Mouse (Mus musculus): Measurements from ENCODE around the gene Atp6ap1. TPM values are rescaled to one million over a fixed set of nuclear protein-coding genes. Genes with fewer than 3 reads are reported as not detected.
A peak's percentile ranks its signal among the peaks of the same experiment; 100 is the strongest.

The Atp6ap1 gene
- 74.7 and 75.7 TPM in 2 replicates for polyA plus RNA-seq (2011; ENCODE audit: insufficient read depth, insufficient read length, low read depth, missing spikeins)

DNA sequence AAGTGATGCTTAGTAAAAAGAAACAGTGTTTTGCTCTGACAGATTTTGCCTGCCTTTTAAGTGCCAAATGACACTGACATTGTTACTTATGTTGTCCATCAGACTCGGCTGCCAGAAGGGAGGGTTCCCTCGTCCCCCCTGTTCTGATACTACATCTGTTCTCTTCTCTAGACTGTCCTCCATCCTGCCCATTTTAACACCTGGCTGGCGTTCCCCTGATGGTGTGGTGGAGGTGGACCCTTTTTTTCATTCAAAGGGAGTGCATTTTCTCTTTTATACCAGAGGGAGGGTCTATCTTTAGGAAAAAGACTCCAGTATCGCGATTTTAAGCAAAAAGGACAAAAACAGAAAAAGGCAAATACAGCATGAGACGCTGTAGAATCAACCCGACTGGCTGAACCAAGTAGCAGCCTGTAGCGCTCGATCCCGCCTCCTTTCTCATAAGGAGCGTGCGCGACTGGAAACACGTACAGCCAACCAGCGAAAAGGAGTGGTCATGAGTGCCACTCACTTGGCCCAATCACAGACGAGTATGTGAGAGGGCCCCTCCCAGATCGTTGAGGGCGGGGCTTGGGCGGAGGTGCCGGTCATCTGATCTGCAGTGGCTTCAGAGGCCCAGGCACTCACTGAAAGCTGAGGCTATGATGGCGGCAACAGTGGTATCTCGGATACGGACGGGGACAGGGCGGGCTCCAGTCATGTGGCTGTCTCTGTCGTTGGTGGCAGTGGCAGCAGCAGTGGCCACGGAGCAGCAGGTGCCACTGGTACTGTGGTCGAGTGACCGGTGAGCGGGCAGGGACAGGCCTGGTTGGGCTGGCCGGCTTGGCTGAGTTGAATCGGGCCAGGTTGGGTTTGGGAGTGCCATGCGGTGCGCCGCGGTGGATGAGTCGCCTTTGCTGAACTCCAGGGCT lies at the start of gene Atp6ap1:
TSS of gene Atp6ap1 (plus strand) at position 560 of the 911 bp plus-strand sequence.
- Histone ChIP-seq H3K9me3 (replicated peaks; ENCODE audit: control insufficient read depth, insufficient read depth, low read length, poor library complexity, severe bottlenecking) (no peaks in the 10 kb centered on the region), H3K27me3 (ENCODE audit: control insufficient read depth, insufficient read depth, low read length, poor library complexity, severe bottlenecking) (no peaks in the 10 kb centered on the region), H3K9ac (ENCODE audit: low read depth, poor library complexity, severe bottlenecking) (peak within 1 kb of the TSS; percentile 72), H3K4me3 (ENCODE audit: low read depth, low read length) (peak within 1 kb of the TSS; percentile 74), H3K27ac (ENCODE audit: insufficient read depth, low read length) (peak within 1 kb of the TSS; percentile 11; the same call in 1 of the 2 replicates), H3K4me1 (ENCODE audit: control insufficient read depth, insufficient read depth, low read length) (peaks cover 3% of the 10 kb centered on the region), H3K36me3 (ENCODE audit: control insufficient read depth, insufficient read depth, low read length, poor library complexity, severe bottlenecking) (peaks cover 5% of the 10 kb centered on the region)
- TF ChIP-seq POLR2A (IDR thresholded peaks at IDR 0.05; ENCODE audit: insufficient read depth, low read length), result peak; percentile 45
- no peak for TF ChIP-seq CTCF (IDR thresholded peaks at IDR 0.05; ENCODE audit: low read depth, low read length)
- TF ChIP-seq EP300 (IDR thresholded peaks at IDR 0.05; ENCODE audit: insufficient read depth, low read depth, low read length), result no peak

GRCm38 (mm10) chrX:74248651-74249050 lies 48.2 kb upstream of the Atp6ap1 start:
- no peak for TF ChIP-seq EP300 (IDR thresholded peaks at IDR 0.05; ENCODE audit: insufficient read depth, low read depth, low read length)
- TF ChIP-seq POLR2A (IDR thresholded peaks at IDR 0.05; ENCODE audit: insufficient read depth, low read length), result no peak
- TF ChIP-seq CTCF (IDR thresholded peaks at IDR 0.05; ENCODE audit: low read depth, low read length), result no peak
- H3K4me1 ChIP-seq (ENCODE audit: control insufficient read depth, insufficient read depth, low read length), result no peaks in the 10 kb centered on the region
- no peaks in the 10 kb centered on the region for H3K9me3 ChIP-seq (replicated peaks; ENCODE audit: control insufficient read depth, insufficient read depth, low read length, poor library complexity, severe bottlenecking)
- H3K27me3 ChIP-seq (ENCODE audit: control insufficient read depth, insufficient read depth, low read length, poor library complexity, severe bottlenecking), result no peaks in the 10 kb centered on the region
- H3K9ac ChIP-seq (ENCODE audit: low read depth, poor library complexity, severe bottlenecking), result peak overlapping the region; percentile 64; the same call in 1 of the 2 replicates
- H3K36me3 ChIP-seq (ENCODE audit: control insufficient read depth, insufficient read depth, low read length, poor library complexity, severe bottlenecking), result no peaks in the 10 kb centered on the region
- H3K4me3 ChIP-seq (ENCODE audit: low read depth, low read length), result no peak overlapping the region
- H3K27ac ChIP-seq (ENCODE audit: insufficient read depth, low read length), result no peak overlapping the region

- Histone ChIP-seq H3K36me3 (ENCODE audit: control insufficient read depth, insufficient read depth, low read length, poor library complexity, severe bottlenecking) (no peaks in the 10 kb centered on the region), H3K27me3 (ENCODE audit: control insufficient read depth, insufficient read depth, low read length, poor library complexity, severe bottlenecking) (no peaks in the 10 kb centered on the region), H3K9me3 (replicated peaks; ENCODE audit: control insufficient read depth, insufficient read depth, low read length, poor library complexity, severe bottlenecking) (no peaks in the 10 kb centered on the region), H3K4me3 (ENCODE audit: low read depth, low read length) (peak within 1 kb of the TSS; percentile 52), H3K9ac (ENCODE audit: low read depth, poor library complexity, severe bottlenecking) (peak within 1 kb of the TSS; percentile 64), H3K27ac (ENCODE audit: insufficient read depth, low read length) (no peak within 1 kb of the TSS), H3K4me1 (ENCODE audit: control insufficient read depth, insufficient read depth, low read length) (no peaks in the 10 kb centered on the region)
- TF ChIP-seq EP300 (IDR thresholded peaks at IDR 0.05; ENCODE audit: insufficient read depth, low read depth, low read length) (no peak), POLR2A (IDR thresholded peaks at IDR 0.05; ENCODE audit: insufficient read depth, low read length) (no peak), CTCF (IDR thresholded peaks at IDR 0.05; ENCODE audit: low read depth, low read length) (no peak)
Measured at GRCm38 (mm10) chrX:74249615-74250014, 47.3 kb upstream of the Atp6ap1 start, which contains the start of gene Flna. Gene Flna (minus strand): TSS chrX:74249820.

- TF ChIP-seq CTCF (IDR thresholded peaks at IDR 0.05; ENCODE audit: low read depth, low read length) (no peak), EP300 (IDR thresholded peaks at IDR 0.05; ENCODE audit: insufficient read depth, low read depth, low read length) (no peak), POLR2A (IDR thresholded peaks at IDR 0.05; ENCODE audit: insufficient read depth, low read length) (no peak)
- Histone ChIP-seq H3K27ac (ENCODE audit: insufficient read depth, low read length) (peak within 1 kb of the TSS; percentile 68), H3K36me3 (ENCODE audit: control insufficient read depth, insufficient read depth, low read length, poor library complexity, severe bottlenecking) (peaks cover 17% of the 10 kb centered on the region), H3K9ac (ENCODE audit: low read depth, poor library complexity, severe bottlenecking) (peak within 1 kb of the TSS; percentile 71), H3K4me3 (ENCODE audit: low read depth, low read length) (peak within 1 kb of the TSS; percentile 93), H3K27me3 (ENCODE audit: control insufficient read depth, insufficient read depth, low read length, poor library complexity, severe bottlenecking) (no peaks in the 10 kb centered on the region), H3K4me1 (ENCODE audit: control insufficient read depth, insufficient read depth, low read length) (no peaks in the 10 kb centered on the region), H3K9me3 (replicated peaks; ENCODE audit: control insufficient read depth, insufficient read depth, low read length, poor library complexity, severe bottlenecking) (no peaks in the 10 kb centered on the region)
Measured at GRCm38 (mm10) chrX:74254153-74254887, 42.6 kb upstream of the Atp6ap1 start, which contains the start of gene Emd. Gene Emd (plus strand): TSS chrX:74254687.

DNA sequence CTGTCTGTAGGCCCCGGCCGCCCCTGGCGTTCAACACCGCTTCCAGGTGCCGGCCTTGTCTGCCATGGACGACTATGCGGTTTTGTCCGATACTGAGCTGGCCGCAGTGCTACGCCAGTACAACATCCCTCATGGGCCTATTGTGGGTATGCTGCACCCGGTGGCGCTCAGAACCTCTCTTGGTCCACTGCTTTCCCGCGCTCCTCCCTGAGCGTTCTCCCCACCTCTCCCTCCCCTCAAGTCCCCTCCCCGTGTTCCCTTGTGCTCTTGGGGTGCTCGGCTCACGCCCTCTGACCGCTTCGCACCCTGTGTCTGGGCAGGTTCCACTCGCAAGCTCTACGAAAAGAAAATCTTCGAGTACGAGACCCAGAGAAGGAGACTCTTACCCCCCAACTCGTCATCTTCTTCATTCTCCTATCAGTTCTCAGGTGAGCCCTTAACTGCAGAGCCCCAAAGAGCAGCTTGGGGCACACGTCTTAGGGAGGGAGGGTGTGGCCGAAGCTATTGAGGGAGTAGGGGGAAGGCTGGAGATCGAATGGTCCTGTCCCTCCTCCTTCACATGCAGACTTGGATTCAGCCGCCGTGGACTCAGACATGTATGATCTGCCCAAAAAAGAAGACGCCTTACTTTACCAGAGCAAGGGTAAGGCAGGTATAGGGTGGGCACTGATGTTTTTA lies 41.9 kb upstream of the Atp6ap1 start:
- Histone ChIP-seq H3K9ac (ENCODE audit: low read depth, poor library complexity, severe bottlenecking) (peak overlapping the region; percentile 71), H3K27me3 (ENCODE audit: control insufficient read depth, insufficient read depth, low read length, poor library complexity, severe bottlenecking) (no peaks in the 10 kb centered on the region), H3K36me3 (ENCODE audit: control insufficient read depth, insufficient read depth, low read length, poor library complexity, severe bottlenecking) (peaks cover 17% of the 10 kb centered on the region), H3K9me3 (replicated peaks; ENCODE audit: control insufficient read depth, insufficient read depth, low read length, poor library complexity, severe bottlenecking) (no peaks in the 10 kb centered on the region), H3K27ac (ENCODE audit: insufficient read depth, low read length) (peak overlapping the region; percentile 68), H3K4me1 (ENCODE audit: control insufficient read depth, insufficient read depth, low read length) (no peaks in the 10 kb centered on the region), H3K4me3 (ENCODE audit: low read depth, low read length) (peak overlapping the region; percentile 93)
- TF ChIP-seq CTCF (IDR thresholded peaks at IDR 0.05; ENCODE audit: low read depth, low read length) (no peak), POLR2A (IDR thresholded peaks at IDR 0.05; ENCODE audit: insufficient read depth, low read length) (no peak), EP300 (IDR thresholded peaks at IDR 0.05; ENCODE audit: insufficient read depth, low read depth, low read length) (no peak)
